Mouse (Mus musculus): ENCODE results near the gene Hmgn1. TPM values are rescaled to one million over a fixed set of nuclear protein-coding genes. Genes with fewer than 3 reads are reported as not detected.

Hmgn1 gene
- polyA plus RNA-seq, 1 experiment from 2014 or later = 306 TPM

DNA sequence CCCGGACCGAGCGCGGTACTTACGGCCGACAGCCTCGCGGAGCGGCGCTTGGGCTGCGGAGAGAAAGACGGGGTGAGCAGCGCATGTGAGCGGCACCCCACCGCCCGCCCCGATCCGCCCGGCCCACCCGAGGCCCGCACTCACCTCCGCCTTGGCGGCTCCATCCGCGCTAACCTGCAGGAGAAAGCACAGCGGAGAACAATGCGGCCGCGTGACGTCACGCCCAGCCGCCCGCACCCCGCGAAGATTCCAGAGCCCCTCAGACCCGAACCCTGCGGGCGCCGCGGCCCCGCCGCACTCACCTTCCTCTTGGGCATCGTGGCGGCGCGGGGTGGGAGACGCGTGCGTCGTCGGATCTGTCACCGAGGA, 257 bp downstream of the Hmgn1 start:
- under 1% methylated on average over 51 of the region's 52 CpGs for WGBS
- Histone ChIP-seq H3K4me2 (ENCODE audit: low read length) (peak overlapping the region; percentile 91), H3K27ac (replicated peaks in 1 of 2; ENCODE audit: control insufficient read depth in 1 of 2, insufficient read depth in 1 of 2, low read depth in 2 of 2, low read length in 2 of 2) (peak overlapping the region; percentile 97 to 98), H3K27me3 (ENCODE audit: control insufficient read depth, insufficient read depth, low read length) (no peaks in the 10 kb centered on the region), H3K36me3 (ENCODE audit: control insufficient read depth, insufficient read depth, low read length) (peaks cover 44% of the 10 kb centered on the region), H3K4me1 (ENCODE audit: control insufficient read depth in 2 of 2, insufficient read depth in 2 of 2, low read length in 2 of 2) (peaks cover 2 to 20% of the 10 kb centered on the region in 2 experiments; a peak in 3 of 4 replicates), H3K9ac (ENCODE audit: low read length) (peak overlapping the region; percentile 99), H3K9me3 (ENCODE audit: control insufficient read depth, low read length) (no peaks in the 10 kb centered on the region), H3K4me3 (ENCODE audit: control insufficient read depth in 1 of 2, insufficient read depth in 1 of 2, low read depth in 1 of 2, low read length in 2 of 2) (peak overlapping the region; percentile 90 to 96)
- peak; percentile 52 for ATAC-seq (ENCODE audit: insufficient number of reproducible peaks, insufficient read depth, low FRiP score, low read depth)

GRCm38 (mm10) chr16:96126684-96127171, 801 bp downstream of the Hmgn1 start:
- Histone ChIP-seq H3K27me3 (ENCODE audit: control insufficient read depth, insufficient read depth, low read length) (no peaks in the 10 kb centered on the region), H3K4me3 (ENCODE audit: control insufficient read depth in 1 of 2, insufficient read depth in 1 of 2, low read depth in 1 of 2, low read length in 2 of 2) (peak overlapping the region; percentile 90 to 96), H3K27ac (replicated peaks in 1 of 2; ENCODE audit: control insufficient read depth in 1 of 2, insufficient read depth in 1 of 2, low read depth in 2 of 2, low read length in 2 of 2) (peak overlapping the region; percentile 97 to 98), H3K36me3 (ENCODE audit: control insufficient read depth, insufficient read depth, low read length) (peaks cover 47% of the 10 kb centered on the region), H3K4me1 (ENCODE audit: control insufficient read depth in 2 of 2, insufficient read depth in 2 of 2, low read length in 2 of 2) (peaks cover 2 to 20% of the 10 kb centered on the region in 2 experiments; a peak in 3 of 4 replicates), H3K9ac (ENCODE audit: low read length) (peak overlapping the region; percentile 99), H3K4me2 (ENCODE audit: low read length) (peak overlapping the region; percentile 91), H3K9me3 (ENCODE audit: control insufficient read depth, low read length) (no peaks in the 10 kb centered on the region)
- under 1% methylated on average over 19 of the region's 19 CpGs for WGBS
- no peak for ATAC-seq (ENCODE audit: insufficient number of reproducible peaks, insufficient read depth, low FRiP score, low read depth)

- WGBS = 77% methylated on average over 4 of the region's 4 CpGs
- Histone ChIP-seq H3K4me1 (ENCODE audit: control insufficient read depth in 2 of 2, insufficient read depth in 2 of 2, low read length in 2 of 2) (peaks cover 0 to under 1% of the 10 kb centered on the region in 2 experiments; a peak in 1 of 4 replicates), H3K36me3 (ENCODE audit: control insufficient read depth, insufficient read depth, low read length) (peaks cover 51% of the 10 kb centered on the region), H3K9me3 (ENCODE audit: control insufficient read depth, low read length) (no peaks in the 10 kb centered on the region), H3K27ac (replicated peaks in 1 of 2; ENCODE audit: control insufficient read depth in 1 of 2, insufficient read depth in 1 of 2, low read depth in 2 of 2, low read length in 2 of 2) (0 out of 4 replicates have a peak overlapping the region, but pooled peaks of 1 of the 2 experiments have one; percentile 12), H3K4me2 (ENCODE audit: low read length) (no peak overlapping the region), H3K9ac (ENCODE audit: low read length) (no peak overlapping the region), H3K27me3 (ENCODE audit: control insufficient read depth, insufficient read depth, low read length) (no peaks in the 10 kb centered on the region), H3K4me3 (ENCODE audit: control insufficient read depth in 1 of 2, insufficient read depth in 1 of 2, low read depth in 1 of 2, low read length in 2 of 2) (no peak overlapping the region)
- ATAC-seq (ENCODE audit: insufficient number of reproducible peaks, insufficient read depth, low FRiP score, low read depth) = no peak
Measured at GRCm38 (mm10) chr16:96120022-96120623, 7.4 kb downstream of the Hmgn1 start.

GRCm38 (mm10) chr16:96114729-96115128, 12.8 kb downstream of the Hmgn1 start:
- H3K27ac ChIP-seq (replicated peaks in 1 of 2; ENCODE audit: control insufficient read depth in 1 of 2, insufficient read depth in 1 of 2, low read depth in 2 of 2, low read length in 2 of 2) = peak overlapping the region in 1 of 2 experiments; percentile 38; a peak in 1 of 4 replicates
- no peaks in the 10 kb centered on the region for H3K27me3 ChIP-seq (ENCODE audit: control insufficient read depth, insufficient read depth, low read length)
- H3K4me2 ChIP-seq (ENCODE audit: low read length) = no peak overlapping the region
- 0 out of 2 replicates have a peak, but pooled peaks cover 4% of the 10 kb centered on the region for H3K36me3 ChIP-seq (ENCODE audit: control insufficient read depth, insufficient read depth, low read length)
- WGBS = 53% methylated on average over 4 of the region's 4 CpGs
- peaks cover 4 to 8% of the 10 kb centered on the region in 2 experiments; a peak in 1 of 4 replicates for H3K4me1 ChIP-seq (ENCODE audit: control insufficient read depth in 2 of 2, insufficient read depth in 2 of 2, low read length in 2 of 2)
- no peak overlapping the region for H3K4me3 ChIP-seq (ENCODE audit: control insufficient read depth in 1 of 2, insufficient read depth in 1 of 2, low read depth in 1 of 2, low read length in 2 of 2)
- no peaks in the 10 kb centered on the region for H3K9me3 ChIP-seq (ENCODE audit: control insufficient read depth, low read length)
- no peak overlapping the region for H3K9ac ChIP-seq (ENCODE audit: low read length)
- ATAC-seq (ENCODE audit: insufficient number of reproducible peaks, insufficient read depth, low FRiP score, low read depth) = no peak

- Histone ChIP-seq H3K36me3 (ENCODE audit: control insufficient read depth, insufficient read depth, low read length) (no peaks in the 10 kb centered on the region), H3K9me3 (ENCODE audit: control insufficient read depth, low read length) (no peaks in the 10 kb centered on the region), H3K27me3 (ENCODE audit: control insufficient read depth, insufficient read depth, low read length) (no peaks in the 10 kb centered on the region), H3K27ac (replicated peaks in 1 of 2; ENCODE audit: control insufficient read depth in 1 of 2, insufficient read depth in 1 of 2, low read depth in 2 of 2, low read length in 2 of 2) (no peak overlapping the region), H3K4me3 (ENCODE audit: control insufficient read depth in 1 of 2, insufficient read depth in 1 of 2, low read depth in 1 of 2, low read length in 2 of 2) (no peak overlapping the region), H3K9ac (ENCODE audit: low read length) (no peak overlapping the region), H3K4me1 (ENCODE audit: control insufficient read depth in 2 of 2, insufficient read depth in 2 of 2, low read length in 2 of 2) (peaks cover 4 to 8% of the 10 kb centered on the region in 2 experiments; a peak in 1 of 4 replicates), H3K4me2 (ENCODE audit: low read length) (no peak overlapping the region)
- WGBS = 39% methylated on average over 2 of the region's 2 CpGs
- ATAC-seq (ENCODE audit: insufficient number of reproducible peaks, insufficient read depth, low FRiP score, low read depth) = no peak
Measured at GRCm38 (mm10) chr16:96112769-96113168, 14.8 kb downstream of the Hmgn1 start.

GRCm38 (mm10) chr16:96110655-96111345, 16.7 kb downstream of the Hmgn1 start:
- H3K36me3 ChIP-seq (ENCODE audit: control insufficient read depth, insufficient read depth, low read length) = no peaks in the 10 kb centered on the region
- no peak overlapping the region for H3K4me2 ChIP-seq (ENCODE audit: low read length)
- 81% methylated on average over 5 of the region's 5 CpGs for WGBS
- no peak overlapping the region for H3K9ac ChIP-seq (ENCODE audit: low read length)
- 0 out of 2 replicates have a peak, but pooled peaks cover 2% of the 10 kb centered on the region for H3K9me3 ChIP-seq (ENCODE audit: control insufficient read depth, low read length)
- H3K4me1 ChIP-seq (ENCODE audit: control insufficient read depth in 2 of 2, insufficient read depth in 2 of 2, low read length in 2 of 2) = peaks cover 4 to 8% of the 10 kb centered on the region in 2 experiments; a peak in 1 of 4 replicates
- H3K27me3 ChIP-seq (ENCODE audit: control insufficient read depth, insufficient read depth, low read length) = no peaks in the 10 kb centered on the region
- H3K27ac ChIP-seq (replicated peaks in 1 of 2; ENCODE audit: control insufficient read depth in 1 of 2, insufficient read depth in 1 of 2, low read depth in 2 of 2, low read length in 2 of 2) = no peak overlapping the region
- ATAC-seq (ENCODE audit: insufficient number of reproducible peaks, insufficient read depth, low FRiP score, low read depth) = no peak
- H3K4me3 ChIP-seq (ENCODE audit: control insufficient read depth in 1 of 2, insufficient read depth in 1 of 2, low read depth in 1 of 2, low read length in 2 of 2) = no peak overlapping the region

- no peak overlapping the region for H3K4me2 ChIP-seq (ENCODE audit: low read length)
- peaks cover 4 to 8% of the 10 kb centered on the region in 2 experiments; a peak in 1 of 4 replicates for H3K4me1 ChIP-seq (ENCODE audit: control insufficient read depth in 2 of 2, insufficient read depth in 2 of 2, low read length in 2 of 2)
- no peak overlapping the region for H3K4me3 ChIP-seq (ENCODE audit: control insufficient read depth in 1 of 2, insufficient read depth in 1 of 2, low read depth in 1 of 2, low read length in 2 of 2)
- H3K27me3 ChIP-seq (ENCODE audit: control insufficient read depth, insufficient read depth, low read length) = no peaks in the 10 kb centered on the region
- 0 out of 2 replicates have a peak, but pooled peaks cover 2% of the 10 kb centered on the region for H3K9me3 ChIP-seq (ENCODE audit: control insufficient read depth, low read length)
- H3K9ac ChIP-seq (ENCODE audit: low read length) = no peak overlapping the region
- H3K36me3 ChIP-seq (ENCODE audit: control insufficient read depth, insufficient read depth, low read length) = no peaks in the 10 kb centered on the region
- WGBS = 52% methylated on average over 4 of the region's 4 CpGs
- no peak overlapping the region for H3K27ac ChIP-seq (replicated peaks in 1 of 2; ENCODE audit: control insufficient read depth in 1 of 2, insufficient read depth in 1 of 2, low read depth in 2 of 2, low read length in 2 of 2)
- no peak for ATAC-seq (ENCODE audit: insufficient number of reproducible peaks, insufficient read depth, low FRiP score, low read depth)
Measured at GRCm38 (mm10) chr16:96109673-96110072, 17.9 kb downstream of the Hmgn1 start.
